Mouse (Mus musculus) kidney, postnatal 14 days (tissue): ENCODE results near the gene Gm20388.
A peak's percentile ranks its signal among the peaks of the same experiment; 100 is the strongest.

Source experiments
- DNase-seq: peaks from one replicate; pipeline ENCODE4 v3.0.0; 2022; ENCODE audit warnings: mixed read lengths

The Gm20388 gene

DNA sequence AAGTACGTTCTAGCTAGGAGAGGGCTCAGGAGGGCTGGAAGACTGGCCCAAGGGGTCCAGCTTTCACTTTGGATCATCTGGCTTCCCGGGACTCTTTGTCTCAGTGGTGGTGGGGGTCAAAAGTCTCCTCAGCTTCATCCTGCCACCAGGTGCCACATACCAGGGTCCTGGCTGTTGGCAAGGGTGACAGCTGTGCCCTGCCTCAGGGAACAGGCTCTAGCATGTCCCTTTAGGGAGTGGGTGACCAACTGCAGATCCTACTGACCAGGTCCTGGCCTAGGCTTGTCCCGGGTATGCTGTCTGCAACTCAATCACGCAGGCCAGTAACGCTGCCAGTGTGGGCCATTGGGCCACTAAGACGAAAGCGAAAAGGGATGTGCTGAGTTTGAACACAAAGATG, 302.0 kb downstream of the Gm20388 start:
- DNase-seq, result no peak

DNA sequence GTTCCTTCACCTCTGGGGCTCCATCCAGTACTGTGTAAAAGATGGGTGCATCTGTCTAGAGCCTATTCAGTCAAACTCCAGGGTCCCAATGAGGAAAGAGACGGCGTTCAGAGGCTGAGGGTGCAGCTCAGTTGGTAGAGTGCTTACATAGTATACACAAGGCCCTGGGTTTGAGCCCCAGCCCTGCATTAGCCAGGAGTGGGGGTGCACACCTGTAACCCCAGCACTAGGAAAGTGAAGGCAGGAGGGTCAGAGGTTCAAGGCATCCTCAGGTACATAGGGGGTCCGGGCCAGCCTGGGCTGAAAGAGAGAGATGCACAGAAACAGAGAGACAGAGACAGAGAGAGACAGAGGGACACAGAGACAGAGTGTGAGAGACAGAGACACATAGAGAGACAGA, 302.6 kb downstream of the Gm20388 start:
- no peak for DNase-seq

DNA sequence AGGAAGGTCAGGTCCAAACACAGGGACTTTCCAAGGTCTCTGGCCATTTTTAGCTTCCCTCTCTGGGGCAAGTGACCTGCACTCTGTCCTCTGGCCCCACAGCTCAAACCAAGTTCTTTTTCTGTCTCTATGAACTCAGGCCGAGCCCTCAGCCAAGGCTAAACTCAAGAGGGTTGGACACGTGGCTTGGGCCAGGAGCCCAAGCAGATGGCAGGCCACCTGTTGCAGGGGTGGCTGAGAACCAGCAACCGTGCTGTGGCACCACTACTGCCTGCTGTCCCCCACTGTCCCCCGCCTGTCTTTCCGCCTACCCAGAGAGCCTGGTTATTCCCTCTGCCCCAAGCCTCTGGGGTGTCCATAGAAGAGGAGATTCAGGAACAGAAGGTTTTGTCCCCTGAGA, 303.3 kb downstream of the Gm20388 start:
- no peak for DNase-seq

DNA sequence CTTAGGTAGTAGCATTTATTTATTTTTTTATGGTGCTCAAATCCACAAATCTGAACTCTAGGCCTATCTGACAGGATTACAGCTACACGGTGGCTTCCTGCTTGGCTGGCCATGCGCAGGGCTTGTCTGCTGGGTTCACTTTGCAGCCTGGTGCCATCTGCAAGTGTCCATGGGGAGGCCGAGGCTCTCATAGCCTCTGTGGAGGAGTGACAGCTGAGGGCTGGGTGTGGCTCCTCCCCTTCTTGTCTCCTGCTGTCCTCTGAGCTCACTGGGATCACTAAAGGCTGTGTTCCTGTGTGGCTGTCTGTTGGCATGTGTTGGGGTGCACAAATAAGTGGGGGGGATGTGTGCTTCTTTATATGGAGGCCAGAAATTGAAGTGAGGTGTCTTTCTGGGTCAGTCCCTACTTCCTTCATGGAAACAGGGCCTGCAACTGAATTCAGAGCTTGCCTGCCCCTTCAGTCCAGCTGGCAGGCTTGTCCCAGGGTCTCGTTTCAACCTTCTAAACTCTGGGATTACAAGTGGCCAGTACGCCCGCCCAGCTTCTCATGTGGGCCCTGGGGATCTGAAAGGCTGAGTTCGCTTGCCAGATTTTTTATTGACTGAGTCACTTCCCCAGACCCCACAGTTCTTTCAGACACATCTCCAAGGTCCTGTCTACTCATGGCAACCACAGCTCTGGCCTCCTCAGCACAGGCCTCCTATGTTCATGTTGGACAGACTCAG, 304.9 kb downstream of the Gm20388 start:
- DNase-seq, result no peak

DNA sequence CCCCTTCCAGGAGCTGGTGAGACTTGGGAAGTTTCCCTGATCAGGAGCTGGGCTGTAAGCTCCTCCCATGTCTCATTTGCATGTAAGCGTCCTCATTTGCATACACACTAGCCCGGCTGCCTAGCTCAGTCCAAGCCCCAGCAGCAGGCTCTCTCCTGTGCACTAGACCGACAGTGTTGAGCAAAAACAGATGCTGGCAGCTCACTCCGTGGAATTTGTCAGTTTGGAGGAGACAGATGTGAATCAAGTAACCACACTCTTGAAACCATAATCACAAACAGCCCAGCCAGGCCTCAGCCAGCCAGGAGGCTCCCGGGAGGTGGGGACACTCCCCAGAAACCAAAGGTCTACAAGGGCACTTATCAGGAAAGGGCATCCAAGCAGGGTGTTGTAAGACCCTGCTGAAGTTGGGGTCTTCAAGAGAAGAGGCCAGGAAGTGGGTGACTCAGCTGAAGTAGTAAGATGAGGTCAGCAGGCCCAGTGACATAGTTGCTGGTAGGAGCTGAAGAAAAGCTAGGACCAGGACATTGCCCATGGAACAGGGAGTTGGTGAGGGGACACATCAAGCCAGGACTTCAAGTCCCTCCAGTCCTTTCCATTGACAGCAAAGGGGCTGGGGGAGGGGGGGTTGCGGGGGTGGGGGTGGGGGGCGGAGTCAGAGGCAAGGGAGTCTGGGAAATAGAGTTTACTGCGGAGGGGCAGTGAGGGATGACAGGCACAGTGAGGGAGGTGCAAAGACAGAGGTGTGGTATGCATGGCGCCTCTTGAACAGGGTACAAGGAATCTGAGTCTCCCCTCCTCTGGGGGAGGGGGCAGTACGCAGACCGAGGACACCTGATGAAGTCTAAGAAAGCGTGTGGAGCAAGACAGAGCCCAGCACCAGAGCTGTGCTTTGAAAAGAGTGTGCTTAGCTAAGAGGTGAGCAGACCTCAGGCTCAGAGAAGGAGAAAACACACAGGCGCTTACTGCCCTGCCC, 306.5 kb downstream of the Gm20388 start:
- peak; percentile 69 for DNase-seq

DNA sequence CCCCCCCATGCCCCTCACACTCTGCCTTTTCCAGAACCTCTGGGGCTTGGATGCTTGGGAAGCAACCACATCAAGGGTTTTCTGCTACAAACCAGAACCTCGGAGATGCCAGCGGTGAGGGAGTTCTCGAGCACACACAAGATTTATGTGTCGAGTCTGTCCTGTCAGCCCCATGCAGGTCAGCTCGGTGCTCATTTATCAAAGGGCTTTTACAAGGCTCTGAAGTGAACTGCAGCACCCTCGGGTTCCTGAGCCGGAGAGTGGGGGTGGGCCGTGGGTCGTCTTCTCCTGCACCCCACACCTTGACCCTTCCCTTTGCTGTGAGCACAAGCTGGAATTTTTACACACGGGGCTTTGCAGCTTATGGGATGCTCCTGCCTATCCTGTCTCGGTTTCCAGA, 311.9 kb downstream of the Gm20388 start:
- DNase-seq, result no peak

DNA sequence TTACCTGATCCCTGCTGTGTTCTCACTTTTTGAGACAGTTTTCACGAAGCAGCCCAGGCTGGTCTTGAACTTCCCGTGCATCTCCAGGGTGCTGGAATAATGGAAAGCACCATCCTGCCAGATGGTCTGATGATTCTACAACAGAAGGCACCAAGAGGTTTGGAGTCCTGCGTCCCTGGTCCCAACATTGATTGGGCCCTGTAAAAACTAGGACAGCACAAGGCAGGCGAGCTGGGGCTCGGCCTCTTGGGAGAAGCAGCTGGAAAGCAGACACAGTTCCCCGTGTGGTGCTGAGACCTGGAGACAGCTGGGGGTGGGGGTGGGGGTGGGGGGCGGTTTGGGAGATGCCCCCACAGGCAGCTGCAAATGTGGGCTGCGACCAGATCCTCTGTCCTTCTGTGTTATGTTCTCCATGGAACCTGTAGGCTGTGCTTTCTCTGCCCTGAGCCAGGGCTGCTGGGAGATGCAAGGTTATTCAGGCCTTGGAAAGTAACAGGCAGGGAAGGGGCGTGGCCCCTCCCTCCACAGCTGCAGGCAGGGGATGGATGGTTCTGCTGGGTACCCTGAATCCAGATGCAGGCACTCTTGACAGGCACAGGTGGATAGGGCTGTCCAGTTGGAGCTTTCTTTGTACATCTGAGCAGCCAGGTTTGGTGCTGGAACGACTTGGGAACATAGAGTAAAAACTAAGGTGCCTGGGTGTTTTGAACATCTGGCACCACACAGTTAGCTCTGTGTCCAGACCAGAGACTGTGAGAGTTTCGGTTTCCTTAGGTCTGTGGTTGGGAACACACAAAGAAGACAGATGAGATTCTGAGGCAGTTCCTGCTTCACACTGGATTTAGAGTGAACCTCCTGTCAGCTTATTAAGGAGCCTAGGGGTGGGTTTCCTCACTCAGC, 314.1 kb downstream of the Gm20388 start:
- no peak for DNase-seq

DNA sequence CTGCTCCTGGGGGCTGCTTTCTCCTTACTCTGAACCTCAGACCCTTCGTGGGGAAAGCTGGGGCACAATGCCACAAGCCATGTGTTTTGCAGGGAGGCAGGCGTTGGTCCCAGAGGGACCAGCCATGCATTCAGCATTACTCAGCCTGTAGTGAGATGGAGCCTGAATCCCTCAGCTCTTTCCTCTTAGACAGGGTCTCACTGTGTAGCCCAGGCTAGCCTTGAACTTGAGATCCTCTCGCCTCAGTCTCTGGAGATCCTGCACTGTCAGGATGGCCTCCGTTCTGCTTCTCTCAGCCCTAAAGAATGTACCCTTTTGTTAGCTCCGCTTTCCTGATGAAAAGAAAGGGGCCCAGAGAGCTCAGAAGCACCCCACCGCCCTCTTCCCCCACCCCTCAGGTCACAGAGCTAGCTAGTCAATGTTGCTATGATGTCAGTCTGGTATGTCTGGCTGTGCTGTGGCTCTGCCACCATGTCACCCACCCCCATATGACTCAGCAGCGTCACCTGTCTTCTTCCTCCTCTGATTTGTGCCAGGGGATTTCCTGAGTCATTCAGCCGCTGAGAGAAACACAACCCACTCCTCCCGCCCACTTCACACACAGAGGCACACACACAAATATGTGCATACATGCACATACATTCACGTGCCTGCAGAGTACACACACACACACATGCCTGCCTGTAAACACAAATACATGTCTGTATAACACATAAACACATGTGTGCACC, 314.9 kb downstream of the Gm20388 start:
- no peak for DNase-seq

DNA sequence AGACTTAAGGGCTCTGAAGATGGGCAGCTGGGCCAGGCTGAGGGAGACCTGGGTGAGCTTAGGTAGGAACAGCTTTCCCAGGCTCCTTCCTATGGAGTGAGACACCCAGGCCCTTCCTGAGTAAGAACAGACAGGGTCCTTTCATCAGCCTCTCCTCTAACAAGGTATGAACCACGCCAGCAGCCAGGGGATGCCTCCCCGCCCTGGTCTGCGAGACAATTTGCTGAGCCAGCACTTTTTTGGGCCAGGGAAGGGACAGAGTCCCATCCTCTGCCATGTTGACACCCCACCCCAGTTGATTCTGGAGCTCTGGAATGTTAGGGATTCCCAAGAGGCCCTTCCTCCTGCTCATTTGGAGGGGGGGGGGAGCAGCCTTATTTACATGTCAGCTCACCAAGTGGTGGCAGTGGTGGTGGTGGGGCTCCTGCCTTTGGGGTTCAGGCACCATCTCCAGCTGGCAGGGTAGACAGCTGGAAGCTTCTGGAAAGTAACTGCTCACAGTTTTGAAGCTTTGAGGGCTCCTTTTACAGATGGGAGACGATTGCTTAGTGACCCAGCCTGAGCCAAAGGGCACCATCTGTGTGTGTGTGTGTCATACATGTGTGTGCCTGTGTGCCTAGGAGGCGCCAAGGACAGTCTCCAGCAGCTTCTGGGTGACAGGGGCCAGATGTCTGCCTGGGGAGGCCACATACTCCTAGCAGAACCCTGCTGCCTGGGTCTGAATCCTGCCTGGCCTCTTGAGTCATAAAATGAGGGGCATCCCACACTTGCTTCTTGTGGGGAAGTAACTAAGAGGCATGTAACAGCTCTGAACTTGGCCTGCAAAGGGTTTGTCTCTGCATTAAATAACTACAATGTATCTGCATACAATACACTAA, 316.3 kb downstream of the Gm20388 start:
- no peak for DNase-seq

DNA sequence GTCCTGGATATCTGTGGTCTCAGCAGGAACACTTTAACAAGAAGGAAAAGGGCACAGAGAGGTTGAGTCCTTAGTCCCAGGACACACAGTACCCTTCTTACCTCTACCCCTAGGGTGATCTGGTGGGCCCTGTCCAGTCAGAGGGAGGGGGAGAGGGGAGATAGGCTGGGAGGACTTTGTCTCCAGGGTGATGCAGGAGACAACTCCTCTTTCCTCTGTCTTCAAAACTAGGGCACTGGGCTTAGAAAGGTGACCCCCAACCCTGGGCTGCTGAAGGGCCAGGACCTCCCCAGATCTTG, 316.9 kb downstream of the Gm20388 start:
- no peak for DNase-seq

DNA sequence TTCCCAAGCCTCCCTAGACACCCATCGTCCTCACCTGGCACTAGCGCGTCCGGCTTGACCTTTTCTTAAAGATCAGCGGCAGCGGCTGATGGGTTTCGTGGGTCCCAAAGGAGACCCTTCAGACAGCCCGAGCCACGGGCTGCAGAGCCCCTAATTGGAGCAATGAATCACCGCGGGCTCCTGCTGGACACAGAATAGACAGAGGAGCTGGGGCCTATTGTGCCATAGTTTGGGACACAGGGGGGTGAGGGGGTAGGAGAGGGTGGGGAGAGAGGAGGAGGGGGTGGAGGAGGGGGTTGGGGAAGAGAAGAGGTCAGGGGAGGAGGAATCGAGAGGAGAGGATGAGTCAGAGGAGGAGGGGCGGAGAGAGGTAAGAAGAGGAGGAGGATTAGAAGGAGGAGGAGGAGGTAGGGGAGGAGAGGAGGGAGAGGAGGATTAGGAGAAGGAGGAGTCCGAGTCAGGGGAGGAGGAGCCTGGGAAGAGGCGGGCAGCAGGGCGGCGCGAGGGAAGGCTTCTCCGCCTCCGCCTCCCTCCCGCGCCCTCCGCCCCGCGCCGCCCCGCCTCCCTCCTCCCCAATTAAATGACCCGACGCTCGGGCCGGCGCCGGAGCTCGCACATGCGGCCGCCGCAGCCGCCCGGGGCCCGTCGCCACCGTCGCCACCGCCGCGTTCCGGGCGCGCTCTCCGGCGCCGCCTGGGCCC, 317.4 kb downstream of the Gm20388 start, which contains the start of gene Gse1:
Gse1 (plus strand) TSS at position 566 of the 701 bp plus-strand sequence.
- peak; percentile 87 for DNase-seq

DNA sequence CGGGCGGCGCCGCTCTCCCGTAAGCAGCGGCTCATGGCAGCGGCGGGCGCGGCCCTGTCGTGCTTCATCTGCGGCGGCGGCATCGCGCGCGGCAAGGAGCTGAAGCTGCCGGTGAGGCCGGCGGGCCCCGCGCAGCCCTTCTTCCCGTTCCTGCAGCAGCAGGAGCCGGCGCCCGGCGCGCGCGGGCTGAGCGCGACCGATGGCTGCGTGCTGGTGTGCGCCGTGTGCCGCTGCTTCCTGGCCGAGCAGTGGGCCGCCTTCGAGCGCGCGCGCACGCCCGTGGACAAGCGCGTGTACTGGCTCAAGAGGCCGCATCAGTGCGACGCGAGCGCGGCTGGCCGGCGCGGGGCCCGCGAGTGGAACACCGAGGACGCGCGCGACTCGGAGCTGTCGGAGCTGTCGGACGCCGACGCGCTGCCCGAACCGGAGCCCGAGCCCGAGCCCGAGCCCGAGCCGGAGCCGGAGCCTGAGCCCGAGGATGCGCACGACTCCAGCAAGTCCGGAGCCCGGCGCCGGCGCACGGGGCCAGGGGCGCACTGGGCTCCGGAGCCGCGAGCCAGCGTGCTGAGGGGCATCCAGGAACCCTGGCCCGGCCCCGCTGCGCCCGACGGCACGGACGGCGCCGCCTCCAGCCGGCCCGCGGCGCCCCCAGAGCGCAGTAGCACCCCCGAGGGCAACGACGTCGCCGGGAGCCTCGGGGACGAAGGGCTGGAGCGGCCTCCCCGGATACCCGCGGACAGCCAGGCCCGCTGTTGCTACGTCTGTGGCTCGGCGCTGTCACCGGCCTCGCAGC, 318.3 kb downstream of the Gm20388 start:
- peak; percentile 52 for DNase-seq

DNA sequence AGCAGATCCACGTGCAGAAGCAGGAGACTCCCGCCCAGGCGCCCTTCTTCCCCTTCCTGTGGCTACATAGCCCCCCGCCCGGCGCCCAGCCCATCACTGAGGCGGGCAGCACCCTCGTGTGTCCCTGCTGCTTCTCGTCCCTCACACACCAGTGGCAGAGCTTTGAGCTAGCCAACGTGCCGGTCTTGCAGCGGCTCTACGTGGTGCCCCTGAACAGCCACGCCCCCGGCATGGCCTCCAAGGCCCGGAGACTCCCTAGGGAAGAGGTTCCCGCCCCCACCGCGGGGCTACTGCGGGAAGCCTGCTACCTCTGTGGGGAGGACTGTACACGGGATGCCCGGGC, 318.9 kb downstream of the Gm20388 start:
- DNase-seq, result peak; percentile 40

DNA sequence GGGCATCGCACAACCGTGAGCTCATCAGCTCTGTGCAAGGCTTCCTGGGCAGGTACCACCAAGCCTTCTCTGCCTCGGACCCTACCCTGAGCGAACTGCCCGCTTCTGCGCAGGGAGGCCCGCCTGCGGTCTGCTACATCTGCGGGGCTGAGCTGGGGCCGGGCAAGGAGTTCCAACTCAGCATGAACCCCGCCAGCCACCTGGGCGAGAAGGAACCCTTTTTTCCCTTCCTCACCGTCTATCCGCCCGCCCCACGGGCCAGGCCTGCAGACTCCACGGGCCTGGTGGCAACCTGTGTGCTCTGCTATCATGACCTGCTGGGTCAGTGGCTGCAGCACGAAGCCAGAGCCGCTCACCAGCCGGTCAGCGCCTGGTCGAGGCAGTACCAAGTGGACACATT, 319.4 kb downstream of the Gm20388 start:
- DNase-seq, result no peak

DNA sequence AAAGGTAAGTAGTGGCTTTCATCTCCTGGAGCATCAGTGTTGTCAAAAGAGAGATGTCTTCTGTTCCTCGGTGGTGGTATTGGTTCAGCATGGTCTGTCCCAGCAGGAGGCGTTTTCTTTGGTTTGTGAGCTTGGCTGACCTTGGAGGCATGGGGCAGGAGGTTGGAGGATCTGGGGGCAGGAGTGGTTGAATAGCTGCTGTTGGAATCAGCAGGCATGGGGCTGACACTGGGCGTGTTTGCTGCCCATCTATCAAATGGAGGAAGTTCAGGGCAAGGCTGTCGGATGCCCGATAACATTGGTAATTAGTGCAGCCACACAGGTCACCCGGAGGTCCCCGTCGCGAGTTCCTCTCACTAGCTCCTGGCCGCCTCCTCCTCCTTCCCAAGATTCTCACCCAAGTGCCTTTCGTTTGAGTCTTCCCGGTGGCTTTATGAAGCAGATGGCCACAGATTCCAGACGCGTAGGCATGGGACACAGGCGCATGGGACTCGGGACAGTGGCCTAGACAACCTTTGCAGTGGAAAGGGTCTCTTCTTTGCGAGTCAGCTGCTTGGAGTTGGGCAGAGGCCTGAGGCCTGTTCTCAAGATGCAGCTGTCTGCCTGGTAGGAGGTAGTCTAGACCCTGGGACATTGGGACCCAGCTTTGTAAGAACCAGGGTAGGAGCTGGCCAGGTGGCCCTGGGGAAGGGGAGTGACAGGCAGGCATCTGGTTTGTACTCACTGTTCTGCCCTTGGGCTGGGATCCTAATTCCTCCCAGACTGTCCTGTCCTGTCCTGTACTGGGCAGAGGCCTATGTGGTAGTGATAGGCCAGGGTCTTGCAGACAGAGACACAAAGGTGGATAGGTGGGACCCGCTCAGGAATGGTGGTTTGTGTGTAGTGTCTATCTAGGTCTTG, 320.3 kb downstream of the Gm20388 start:
- DNase-seq, result peak; percentile 72

DNA sequence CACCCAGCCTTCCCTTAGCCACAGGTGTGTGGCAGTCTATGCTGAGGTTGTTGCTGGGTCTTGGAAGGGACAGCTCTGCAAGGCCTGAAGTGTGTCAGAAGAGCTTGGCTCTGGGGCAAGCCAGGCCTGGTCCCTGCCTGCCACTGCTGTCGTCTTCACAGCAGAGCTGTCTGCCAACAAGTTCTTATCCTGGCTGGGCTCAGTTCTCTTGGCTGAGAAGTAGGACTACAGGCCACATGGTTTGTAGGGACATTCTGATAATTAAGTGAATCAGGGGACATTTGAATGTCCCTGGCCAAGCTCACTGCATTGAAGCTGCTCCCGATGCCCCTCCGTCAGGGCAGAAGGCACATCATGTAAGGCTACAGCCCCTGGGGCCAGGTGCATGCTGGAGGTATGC, 321.2 kb downstream of the Gm20388 start:
- DNase-seq, result no peak

DNA sequence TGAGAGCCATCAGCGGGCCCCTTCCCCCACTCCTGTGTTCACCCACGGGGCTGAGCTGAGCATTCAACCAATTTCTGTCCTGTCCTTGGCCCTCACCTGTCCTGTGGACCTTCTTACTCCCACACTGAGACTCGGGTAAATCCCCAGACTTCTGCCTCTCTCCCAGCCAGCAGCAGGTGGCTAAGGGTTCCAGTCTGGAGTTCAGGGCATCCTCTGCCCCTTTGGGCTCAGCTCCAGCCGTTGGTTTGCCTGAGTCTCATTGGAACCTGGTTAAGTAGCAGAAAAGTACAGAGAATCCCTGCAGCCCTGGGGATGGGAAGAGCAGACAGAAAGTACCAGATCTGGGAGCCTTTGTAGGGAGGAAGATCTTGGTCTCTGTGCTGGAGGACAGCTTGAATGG, 321.8 kb downstream of the Gm20388 start:
- no peak for DNase-seq

DNA sequence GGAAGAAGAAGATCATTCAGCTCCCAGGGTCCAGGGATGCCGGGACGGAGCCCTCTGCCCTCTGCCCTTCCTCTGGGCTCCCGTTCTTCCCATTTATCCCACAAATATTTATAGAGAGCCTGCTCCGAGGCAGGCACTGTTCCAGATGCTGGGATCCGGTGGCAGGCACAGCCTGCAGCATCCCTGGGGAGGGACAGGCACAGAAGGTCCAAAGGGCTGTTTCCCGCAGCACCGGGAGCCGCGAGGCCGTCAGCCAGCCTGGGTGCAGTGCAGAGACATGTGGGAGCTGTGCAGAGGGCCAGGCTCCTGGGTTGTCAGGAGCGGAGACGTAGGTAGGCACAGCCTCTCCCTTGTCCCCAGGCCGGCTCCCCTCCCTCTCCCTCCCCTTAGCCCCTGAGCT, 322.3 kb downstream of the Gm20388 start:
- DNase-seq, result peak; percentile 56

DNA sequence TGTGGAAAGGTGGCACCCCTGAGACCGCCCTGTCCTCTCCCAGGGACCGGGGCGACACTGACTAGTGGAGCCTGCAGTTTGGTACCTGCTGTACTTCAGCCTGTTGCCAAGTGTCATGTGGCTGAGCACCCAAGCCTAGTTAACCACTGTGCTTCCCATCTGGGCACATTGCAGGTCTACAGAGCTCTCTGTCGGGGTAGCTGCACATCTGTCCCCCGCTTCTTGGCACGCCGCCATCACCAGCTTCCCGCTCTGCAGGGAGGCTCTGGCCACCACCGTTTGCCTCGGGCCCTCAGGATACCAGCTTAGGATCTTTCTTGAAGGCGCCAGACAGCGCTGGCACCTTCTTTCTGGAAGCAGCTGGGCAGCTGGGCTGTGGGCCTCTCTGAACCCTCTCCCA, 323.8 kb downstream of the Gm20388 start:
- DNase-seq, result peak; percentile 43
